Mouse (Mus musculus) leukemia stem cell, adult 10-12 weeks (primary cell): ENCODE data around the gene Pstpip1. TPM values are rescaled to one million over a fixed set of nuclear protein-coding genes. Genes with fewer than 3 reads are reported as not detected.

ENCODE experiments used
- polyA plus RNA-seq: library from polyadenylated mRNA; stranded (reverse); fragments of >175 nt; gene quantifications from 2 replicates; pipeline ENCODE4 v1.2.3, GENCODE M21; 2012; ENCODE audit warnings: low replicate concordance

Pstpip1 gene
- polyA plus RNA-seq = 19.9 and 30.7 TPM in 2 replicates

GRCm38 (mm10) chr9:56089778-56090520 is at the start of gene Pstpip1:
Gene Pstpip1 (plus strand): TSS chr9:56089962.

DNA sequence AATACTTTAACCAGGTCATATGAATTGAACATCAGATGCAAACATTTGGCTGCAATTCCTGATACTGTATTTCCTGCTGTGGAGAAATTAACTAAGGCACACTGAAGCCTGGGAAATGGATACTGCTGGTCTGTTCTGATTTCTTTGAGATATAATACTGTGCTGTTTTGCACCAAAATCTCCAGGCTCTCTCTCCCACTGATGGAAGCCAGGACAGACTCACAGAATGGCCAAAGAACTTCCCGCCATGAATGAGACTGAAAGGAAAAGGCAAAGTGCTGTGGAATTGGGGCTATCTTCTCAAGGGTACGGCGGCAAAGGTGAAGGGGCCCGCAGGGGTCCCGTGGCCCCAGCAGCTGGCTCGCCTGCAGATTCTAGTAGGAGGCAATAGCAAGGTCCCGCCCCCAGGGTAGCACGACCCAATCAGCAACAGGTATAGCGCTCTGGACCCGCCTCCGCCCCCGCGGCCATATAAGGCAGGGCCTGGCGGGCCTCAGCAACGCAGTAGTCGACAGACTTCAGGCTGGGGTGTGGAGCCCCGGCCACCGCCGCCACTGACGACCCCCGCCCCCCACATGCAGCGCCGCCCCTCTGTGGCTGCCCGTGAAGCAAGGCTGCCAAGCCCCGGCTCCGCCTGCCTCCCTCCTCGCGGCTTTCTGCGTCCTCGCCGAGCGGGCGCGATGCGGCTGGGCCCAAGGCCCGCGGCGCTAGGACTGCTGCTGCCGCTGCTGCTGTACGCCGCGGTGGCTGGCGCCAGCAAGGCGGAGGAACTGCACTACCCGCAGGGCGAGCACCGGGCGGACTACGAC is 48.2 kb upstream of the Pstpip1 start, which contains the start of gene Rcn2:
Gene Rcn2 (plus strand): TSS at position 474 of the 809 bp plus-strand sequence.

DNA sequence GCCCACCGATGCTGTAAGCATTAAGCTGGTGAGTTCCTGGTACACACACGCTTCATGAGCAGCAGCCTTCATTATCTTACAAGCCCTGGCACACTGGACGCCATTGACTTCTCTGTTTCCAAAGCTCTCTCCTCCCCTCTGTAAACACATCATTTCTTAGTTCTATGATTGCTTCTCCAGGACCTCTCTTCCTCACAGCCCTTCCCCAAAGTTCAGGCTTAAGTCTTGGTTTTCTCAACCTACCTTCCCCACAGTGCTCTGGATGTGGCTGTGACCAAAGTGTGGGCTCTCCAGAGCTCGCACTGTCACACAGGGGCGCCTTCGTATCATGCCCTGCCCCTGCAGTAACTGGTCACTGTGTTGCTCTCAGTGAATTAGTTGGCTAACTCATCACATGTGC is 75.6 kb downstream of the Pstpip1 start, which contains the start of gene Tspan3:
Gene Tspan3 (minus strand): TSS at position 101 of the 400 bp plus-strand sequence.

Other genes with a start within 250 kb of the Pstpip1 start
- gene Scaper, start 151.8 kb upstream of the Pstpip1 start, polyA plus RNA-seq = 0.11 and 0.20 TPM in 2 replicates
- gene 4930563M21Rik, start 79.4 kb upstream of the Pstpip1 start, polyA plus RNA-seq = not detected in 2 replicates
- 22.4 and 45.7 TPM in 2 replicates for gene Rcn2, start 48.1 kb upstream of the Pstpip1 start, polyA plus RNA-seq
- 2.9 and 9.0 TPM in 2 replicates for gene Tspan3, start 75.5 kb downstream of the Pstpip1 start, polyA plus RNA-seq